Mouse (Mus musculus) liver, adult 2 months (tissue): ENCODE results near the gene Hoxc6. TPM values are rescaled to one million over a fixed set of nuclear protein-coding genes. Genes with fewer than 3 reads are reported as not detected.

Experiments
- DNase-seq: peaks from one replicate; pipeline ENCODE4 v3.0.0-alpha.2; 2011; ENCODE audit warnings: low read depth, low spot score; ENCODE audit errors: extremely low read depth
- H3K27ac ChIP-seq: fragments of 200-500 bp; replicated peaks from 2 replicates; pipeline ENCODE4 v1.5.1; 2012; ENCODE audit warnings: low read depth, mild to moderate bottlenecking, control low read depth, inconsistent platforms, low read length; ENCODE audit not compliant: insufficient read depth
- H3K27me3 ChIP-seq: fragments of 200-500 bp; 2 replicates; pipeline ENCODE4 v1.6.1; 2012; ENCODE audit warnings: mild to moderate bottlenecking, moderate library complexity, low read length, inconsistent platforms; ENCODE audit not compliant: control insufficient read depth, insufficient read depth
- H3K36me3 ChIP-seq: fragments of 200-500 bp; 2 replicates; pipeline ENCODE4 v1.6.1; 2012; ENCODE audit warnings: low read length, inconsistent platforms; ENCODE audit not compliant: control insufficient read depth, insufficient read depth
- H3K4me1 ChIP-seq: fragments of 200-500 bp; 2 replicates; pipeline ENCODE4 v1.6.1; 2011; ENCODE audit warnings: low read length; ENCODE audit not compliant: control insufficient read depth, insufficient read depth
- H3K4me3 ChIP-seq: fragments of 200-500 bp; 2 replicates; pipeline ENCODE4 v1.5.1; 2011; ENCODE audit warnings: low read depth, mild to moderate bottlenecking, control low read depth, low read length, moderate library complexity; ENCODE audit not compliant: insufficient read depth
- H3K79me2 ChIP-seq: fragments of 200-500 bp; 2 replicates; pipeline ENCODE4 v1.6.1; 2012; ENCODE audit warnings: inconsistent platforms, mild to moderate bottlenecking, low read length, moderate library complexity; ENCODE audit not compliant: control insufficient read depth, insufficient read depth
- H3K9ac ChIP-seq: fragments of 200-500 bp; 2 replicates; pipeline ENCODE4 v1.6.1; 2012; ENCODE audit warnings: low read depth, mild to moderate bottlenecking, control low read depth, inconsistent platforms, low read length
- CTCF ChIP-seq: fragments of 200-500 bp; IDR thresholded peaks from 2 replicates; pipeline ENCODE4 v1.5.1; 2011; ENCODE audit warnings: low read depth, low read length, control low read depth
- POLR2A ChIP-seq: fragments of 200-500 bp; IDR thresholded peaks from 2 replicates; pipeline ENCODE4 v1.6.1; 2011; ENCODE audit warnings: low read length, control low read depth; ENCODE audit not compliant: insufficient read depth; ENCODE audit errors: extremely low read depth
- WGBS: fragments of 180-500 bp; shearing (Covaris S2); methylation state at CpG from one replicate; pipeline ENCODE4 v1.1.7; 2018; 5-methylcytosine and 5-hydroxymethylcytosine counted together
- polyA plus RNA-seq: library from polyadenylated mRNA; depleted of rRNA; stranded (reverse); fragments of >200 nt; gene quantifications from 2 replicates; pipeline ENCODE4 v1.2.3, GENCODE M21; 2012; rRNA removed
- total RNA-seq: library from RNA; depleted of rRNA; stranded (reverse); fragments of >200 nt; gene quantifications from 2 replicates; pipeline ENCODE4 v1.2.3, GENCODE M21; 2014; rRNA removed

Gene Hoxc6
- total and polyA plus RNA-seq, 2 experiments, result not detected

DNA sequence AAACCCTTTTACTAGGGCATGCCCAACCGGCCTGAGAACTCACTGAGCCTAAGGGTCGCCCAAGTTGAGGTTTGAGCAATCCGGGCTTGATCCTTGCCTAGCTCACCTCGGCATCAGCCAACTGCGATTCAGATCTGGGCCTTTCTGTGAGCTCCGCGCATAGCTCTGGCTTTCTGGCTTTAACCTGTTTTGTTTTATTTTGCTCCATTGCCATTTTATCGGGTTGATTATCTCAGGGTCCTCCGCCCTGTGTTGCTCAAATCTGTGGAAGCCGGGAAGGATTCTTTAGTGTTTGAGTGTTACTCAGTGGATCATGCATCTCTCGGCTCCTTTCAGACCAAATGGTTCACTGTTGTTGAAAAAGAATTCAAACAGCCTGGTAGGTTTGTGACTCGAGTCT, 60.7 kb downstream of the Hoxc6 start:
- Histone ChIP-seq H3K4me1 (no peaks in the 10 kb centered on the region; the same call in 1 of the 2 replicates), H3K4me3 (no peak overlapping the region), H3K36me3 (no peaks in the 10 kb centered on the region), H3K27ac (no peak overlapping the region), H3K79me2 (no peaks in the 10 kb centered on the region), H3K27me3 (peaks cover 25% of the 10 kb centered on the region), H3K9ac (no peak overlapping the region)
- no peak for DNase-seq
- 14% methylated on average over 12 of the region's 12 CpGs for WGBS
- TF ChIP-seq CTCF (no peak), POLR2A (no peak)

DNA sequence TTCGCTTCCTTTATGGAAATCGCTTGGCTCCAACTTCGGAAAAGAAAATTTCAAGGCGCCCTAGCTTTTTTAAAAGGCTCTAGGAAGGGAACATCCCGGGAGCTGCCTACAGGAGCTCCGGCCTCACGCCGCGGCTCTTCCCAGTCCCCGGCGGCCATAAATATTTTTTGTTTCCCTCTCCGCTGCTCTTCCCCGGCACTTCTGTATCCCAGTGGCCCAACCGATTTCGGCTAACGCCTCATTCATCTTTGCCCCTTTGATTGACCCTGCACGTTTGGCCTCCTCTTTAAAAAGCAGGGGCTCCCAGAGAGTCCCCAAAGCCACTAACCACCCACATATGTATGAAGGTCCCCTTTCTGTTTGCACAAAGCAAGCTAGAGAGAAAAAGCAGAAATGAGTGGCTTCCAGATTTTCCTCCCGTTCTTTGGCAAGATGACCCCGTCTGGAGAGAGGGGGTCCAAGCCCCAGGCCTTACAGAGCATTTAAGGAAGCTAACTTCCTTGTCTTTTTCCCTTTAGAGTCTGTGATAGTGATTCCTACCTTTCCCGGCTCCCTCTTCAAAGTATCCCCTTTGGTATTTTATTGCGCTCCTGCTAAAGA, 61.4 kb downstream of the Hoxc6 start:
- no peak for DNase-seq
- Histone ChIP-seq H3K79me2 (no peaks in the 10 kb centered on the region), H3K27me3 (peaks cover 25% of the 10 kb centered on the region), H3K27ac (no peak overlapping the region), H3K36me3 (no peaks in the 10 kb centered on the region), H3K4me3 (no peak overlapping the region), H3K9ac (no peak overlapping the region), H3K4me1 (no peaks in the 10 kb centered on the region; the same call in 1 of the 2 replicates)
- 6% methylated on average over 21 of the region's 21 CpGs for WGBS
- TF ChIP-seq POLR2A, result no peak
- no peak for TF ChIP-seq CTCF

- WGBS, result 23% methylated on average over 11 of the region's 11 CpGs
- peaks cover 25% of the 10 kb centered on the region for H3K27me3 ChIP-seq
- no peak overlapping the region for H3K4me3 ChIP-seq
- no peak overlapping the region for H3K27ac ChIP-seq
- H3K36me3 ChIP-seq, result no peaks in the 10 kb centered on the region
- no peak for DNase-seq
- no peaks in the 10 kb centered on the region; the same call in 1 of the 2 replicates for H3K4me1 ChIP-seq
- no peaks in the 10 kb centered on the region for H3K79me2 ChIP-seq
- H3K9ac ChIP-seq, result no peak overlapping the region
- TF ChIP-seq CTCF, result no peak
- no peak for TF ChIP-seq POLR2A
These were observed 61.9 kb downstream of the Hoxc6 start for GRCm38 (mm10) chr15:103060021-103060340.

- H3K27me3 ChIP-seq, result peaks cover 25% of the 10 kb centered on the region
- no peak overlapping the region for H3K4me3 ChIP-seq
- no peaks in the 10 kb centered on the region; the same call in 1 of the 2 replicates for H3K4me1 ChIP-seq
- TF ChIP-seq POLR2A, result no peak
- TF ChIP-seq CTCF, result no peak
- no peak overlapping the region for H3K27ac ChIP-seq
- no peaks in the 10 kb centered on the region for H3K79me2 ChIP-seq
- no peak for DNase-seq
- WGBS, result 7% methylated on average over 36 of the region's 36 CpGs
- H3K36me3 ChIP-seq, result no peaks in the 10 kb centered on the region
- no peak overlapping the region for H3K9ac ChIP-seq
These were observed 62.5 kb downstream of the Hoxc6 start for GRCm38 (mm10) chr15:103060341-103061130.

DNA sequence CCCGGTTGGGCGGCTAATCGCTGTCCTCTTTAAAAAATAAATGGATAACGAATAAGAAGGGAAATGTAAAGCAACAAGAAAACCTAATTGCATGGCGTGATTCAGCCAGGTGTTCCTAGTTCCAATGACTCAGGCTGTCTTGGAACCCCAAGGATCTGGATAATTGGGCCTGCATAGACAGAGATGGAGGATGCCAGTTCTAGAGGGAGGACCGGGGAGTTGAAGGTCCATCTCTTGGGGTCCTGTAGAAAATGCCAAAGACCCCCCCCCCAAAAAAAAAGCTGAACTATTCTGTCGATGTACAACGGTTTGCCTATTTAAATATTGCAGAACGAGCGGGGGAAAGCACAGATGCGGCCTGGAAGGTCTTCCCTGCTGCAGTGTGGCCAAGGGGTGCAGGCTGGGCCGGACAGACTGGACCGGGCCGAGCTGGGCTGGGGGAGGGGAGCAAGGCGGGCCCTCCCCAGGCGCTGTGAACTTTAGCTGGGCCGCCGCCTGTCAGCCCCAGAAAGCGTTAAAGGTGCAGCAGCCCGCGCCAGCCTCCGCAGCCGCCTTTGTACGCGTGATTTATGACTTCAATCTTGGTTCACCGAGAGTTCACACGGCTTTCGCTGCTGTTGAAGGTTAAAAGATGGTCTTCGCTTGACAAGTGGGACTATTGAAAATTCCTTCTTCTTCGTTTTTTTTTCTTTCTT, 63.2 kb downstream of the Hoxc6 start:
- Histone ChIP-seq H3K4me1 (no peaks in the 10 kb centered on the region; the same call in 1 of the 2 replicates), H3K27ac (no peak overlapping the region), H3K36me3 (no peaks in the 10 kb centered on the region), H3K9ac (no peak overlapping the region), H3K27me3 (peaks cover 29% of the 10 kb centered on the region), H3K4me3 (0 out of 2 replicates have a peak overlapping the region, but pooled peaks have one; percentile 7), H3K79me2 (no peaks in the 10 kb centered on the region)
- 6% methylated on average over 30 of the region's 30 CpGs for WGBS
- TF ChIP-seq POLR2A, result no peak
- no peak for TF ChIP-seq CTCF
- no peak for DNase-seq

Other genes starting within 250 kb of the Hoxc6 start
- not detected in 2 replicates for gene Hoxc13, start 77.2 kb upstream of the Hoxc6 start, total RNA-seq
- not detected in 2 replicates for gene Hoxc13, start 77.2 kb upstream of the Hoxc6 start, polyA plus RNA-seq
- not detected in 2 replicates for gene Hoxc12, start 61.5 kb upstream of the Hoxc6 start, total RNA-seq
- not detected in 2 replicates for gene Hoxc12, start 61.5 kb upstream of the Hoxc6 start, polyA plus RNA-seq
- not detected in 2 replicates for gene Hoxc11, start 43.8 kb upstream of the Hoxc6 start, total RNA-seq
- gene Hoxc11, start 43.8 kb upstream of the Hoxc6 start, polyA plus RNA-seq, result not detected in 2 replicates
- not detected in 2 replicates for gene Hoxc10, start 31.5 kb upstream of the Hoxc6 start, total RNA-seq
- not detected in 2 replicates for gene Hoxc10, start 31.5 kb upstream of the Hoxc6 start, polyA plus RNA-seq
- gene Hoxc5, start 30.8 kb upstream of the Hoxc6 start, total RNA-seq, result under 0.01 TPM in 1 of 2 replicates, not detected in the other
- gene Hoxc5, start 30.8 kb upstream of the Hoxc6 start, polyA plus RNA-seq, result not detected in 2 replicates
- not detected in 2 replicates for gene Hoxc9, start 21.8 kb upstream of the Hoxc6 start, total RNA-seq
- not detected in 2 replicates for gene Hoxc9, start 21.8 kb upstream of the Hoxc6 start, polyA plus RNA-seq
- not detected in 2 replicates for gene Hoxc8, start 7.7 kb upstream of the Hoxc6 start, total RNA-seq
- gene Hoxc8, start 7.7 kb upstream of the Hoxc6 start, polyA plus RNA-seq, result not detected in 2 replicates
- 0.20 TPM in 1 of 2 replicates, not detected in the other for gene Hoxc4, start 20.7 kb downstream of the Hoxc6 start, total RNA-seq
- gene Hoxc4, start 20.7 kb downstream of the Hoxc6 start, polyA plus RNA-seq, result not detected in 2 replicates
- gene Smug1, start 168.8 kb downstream of the Hoxc6 start, total RNA-seq, result 6.8 and 8.1 TPM in 2 replicates
- 9.9 and 11.1 TPM in 2 replicates for gene Smug1, start 168.8 kb downstream of the Hoxc6 start, polyA plus RNA-seq
- gene Cbx5, start 241.6 kb downstream of the Hoxc6 start, total RNA-seq, result 14.1 and 14.9 TPM in 2 replicates
- 4.2 and 5.2 TPM in 2 replicates for gene Cbx5, start 241.6 kb downstream of the Hoxc6 start, polyA plus RNA-seq
- gene Hnrnpa1, start 242.2 kb downstream of the Hoxc6 start, total RNA-seq, result 58.2 and 58.9 TPM in 2 replicates
- 16.3 and 17.7 TPM in 2 replicates for gene Hnrnpa1, start 242.2 kb downstream of the Hoxc6 start, polyA plus RNA-seq